Comparison of ENCODE assay signal across 25 mouse cellular contexts in the genomic region with DNA sequence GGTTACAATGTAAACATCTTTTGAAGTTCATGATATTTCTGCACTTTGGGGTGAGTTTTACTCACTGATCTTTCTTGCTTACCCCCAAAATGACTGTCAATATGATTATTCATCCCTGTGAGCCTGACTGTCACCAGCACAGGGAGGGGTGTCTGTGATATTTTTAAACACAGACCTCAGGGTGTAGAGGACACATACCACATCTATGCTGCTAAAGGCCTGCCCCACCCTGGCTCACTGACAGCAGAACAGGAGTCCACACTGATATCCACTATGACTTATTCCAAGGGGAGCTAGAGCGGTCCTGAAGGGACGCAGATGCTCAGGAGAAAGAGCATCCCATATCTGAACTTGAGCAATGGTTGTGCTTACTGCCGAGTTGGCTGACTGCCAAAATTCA.
A peak's percentile ranks its signal among the peaks of the same experiment; 100 is the strongest.
DNase-seq lines count a peak whose midpoint lies in the region; ATAC-seq and TF ChIP-seq lines count a peak whose summit lies in the region.
"Had no signal": no experiment of that assay in that cellular context is flagged by ENCODE, and none has a peak within 500 bp of the region (broad histone marks: within the 10 kb centered on the region; RNA-seq: fewer than 3 reads in every experiment).

No protein-coding gene starts in this region.

- H3K27me3 ChIP-seq in heart, embryonic 15.5 days, result no peaks in the 10 kb centered on the region
- no peaks in the 10 kb centered on the region for H3K27me3 ChIP-seq in heart, embryonic 10.5 days (ENCODE audit: insufficient read depth, poor library complexity, severe bottlenecking)
- H3K27me3 ChIP-seq in stomach, postnatal 0 days (ENCODE audit: control insufficient read depth, insufficient read depth, low read length), result no peaks in the 10 kb centered on the region
- H3K27me3 ChIP-seq: CH12.LX; heart, embryonic 13.5 days; hindbrain, embryonic 12.5 days; liver, embryonic 12.5 days had no signal

- H3K36me3 ChIP-seq in heart, embryonic 15.5 days, result no peaks in the 10 kb centered on the region
- H3K36me3 ChIP-seq in heart, embryonic 10.5 days, result no peaks in the 10 kb centered on the region
- H3K36me3 ChIP-seq in stomach, postnatal 0 days (ENCODE audit: control insufficient read depth, insufficient read depth, low read length), result no peaks in the 10 kb centered on the region
- H3K36me3 ChIP-seq: heart, embryonic 13.5 days; hindbrain, embryonic 12.5 days; liver, embryonic 12.5 days; midbrain, embryonic 10.5 days had no signal

- no peaks in the 10 kb centered on the region for H3K9me3 ChIP-seq in heart, embryonic 15.5 days (replicated peaks)
- no peaks in the 10 kb centered on the region for H3K9me3 ChIP-seq in heart, embryonic 10.5 days
- H3K9me3 ChIP-seq in stomach, postnatal 0 days (ENCODE audit: control insufficient read depth, low read length), result no peaks in the 10 kb centered on the region
- H3K9me3 ChIP-seq: heart, embryonic 13.5 days; hindbrain, embryonic 12.5 days; liver, embryonic 12.5 days; midbrain, embryonic 10.5 days had no signal

- no peak for TF ChIP-seq CTCF in stomach, postnatal 0 days (IDR thresholded peaks at IDR 0.05; ENCODE audit: low read depth)

- intact Hi-C loops in heart, postnatal 25 days (cut with DNase I), result no loop called here

- H3K4me3 ChIP-seq in heart, embryonic 15.5 days, result no peak overlapping the region
- no peak overlapping the region for H3K4me3 ChIP-seq in heart, embryonic 10.5 days
- no peak overlapping the region for H3K4me3 ChIP-seq in stomach, postnatal 0 days (ENCODE audit: low read depth, low read length)
- H3K4me3 ChIP-seq: erythroblast, embryonic 14.5 days; heart, embryonic 13.5 days; hindbrain, embryonic 12.5 days; liver, embryonic 12.5 days; midbrain, embryonic 10.5 days; myocyte had no signal

- H3K27ac ChIP-seq in heart, embryonic 15.5 days, result no peak overlapping the region
- H3K27ac ChIP-seq in heart, embryonic 10.5 days, result no peak overlapping the region
- H3K27ac ChIP-seq in stomach, postnatal 0 days (replicated peaks), result no peak overlapping the region
- H3K27ac ChIP-seq: heart, embryonic 13.5 days; hindbrain, embryonic 12.5 days; hindbrain, postnatal 0 days; kidney, postnatal 0 days; liver, embryonic 12.5 days; midbrain, embryonic 10.5 days had no signal

- H3K4me2 ChIP-seq in heart, embryonic 15.5 days, result no peak overlapping the region
- no peak overlapping the region for H3K4me2 ChIP-seq in stomach, postnatal 0 days (replicated peaks; ENCODE audit: low read depth)
- H3K4me2 ChIP-seq: heart, embryonic 13.5 days; hindbrain, embryonic 12.5 days; liver, embryonic 12.5 days had no signal

- 36% methylated on average over 3 of the region's 3 CpGs for WGBS in heart, embryonic 15.5 days
- 60% methylated on average over 3 of the region's 3 CpGs for WGBS in heart, embryonic 10.5 days
- 77% methylated on average over 3 of the region's 3 CpGs for WGBS in stomach, postnatal 0 days

- no peak overlapping the region for H3K9ac ChIP-seq in heart, embryonic 15.5 days
- H3K9ac ChIP-seq in stomach, postnatal 0 days (ENCODE audit: low read length), result no peak overlapping the region
- H3K9ac ChIP-seq: heart, embryonic 13.5 days; hindbrain, embryonic 12.5 days; liver, embryonic 12.5 days; liver, postnatal 0 days had no signal

- ATAC-seq in heart, embryonic 15.5 days (replicated peaks; ENCODE audit: insufficient number of reproducible peaks, insufficient read depth, low FRiP score, low read depth), result peak; percentile 67; the same call in 1 of the 2 replicates
- ATAC-seq in stomach, postnatal 0 days (ENCODE audit: low FRiP score, low TSS enrichment), result no peak
- ATAC-seq: forebrain, embryonic 16.5 days; hindbrain, postnatal 0 days; intestine, embryonic 16.5 days; liver, embryonic 12.5 days; liver, postnatal 0 days; lung, postnatal 0 days; midbrain, embryonic 16.5 days had no signal

- TF ChIP-seq EP300 in stomach, postnatal 0 days (optimal IDR thresholded peaks at IDR 0.05), result no peak

- H3K4me1 ChIP-seq in heart, embryonic 15.5 days (replicated peaks), result peaks cover 10% of the 10 kb centered on the region
- peaks cover 8% of the 10 kb centered on the region; the same call in 1 of the 2 replicates for H3K4me1 ChIP-seq in heart, embryonic 10.5 days
- no peaks in the 10 kb centered on the region for H3K4me1 ChIP-seq in stomach, postnatal 0 days (replicated peaks; ENCODE audit: control insufficient read depth, insufficient read depth)
- H3K4me1 ChIP-seq: hindbrain, embryonic 12.5 days; liver, embryonic 12.5 days; midbrain, embryonic 10.5 days had no signal

- no peak for DNase-seq in heart, embryonic 10.5 days (ENCODE audit: low spot score)
- DNase-seq in heart, postnatal 4 days, result peak; percentile 58
- no peak for DNase-seq in heart, postnatal 25 days (ENCODE audit: low spot score)
- DNase-seq in induced T-regulatory cell, adult 2 months (ENCODE audit: low read depth), result peak; percentile 54
- no peak for DNase-seq in right cerebral cortex, postnatal 36 days (ENCODE audit: low spot score in 2 of 2)
- no peak for DNase-seq in stomach, postnatal 0 days (ENCODE audit: low spot score)
- DNase-seq: adrenal gland, adult 8-10 months; cerebellum, adult 2 months; kidney, adult 8-10 months; kidney, postnatal 4 days; liver, postnatal 0 days had no signal

Comparison
In these comparisons a context has a peak if more than half of its experiments do, and no peak if none do; other contexts are left out.
1. DNase-seq: peak in heart, postnatal 4 days (single experiment) and induced T-regulatory cell, adult 2 months (single experiment); none in heart, embryonic 10.5 days (single experiment), heart, postnatal 25 days (single experiment), right cerebral cortex, postnatal 36 days (0 of 2) and stomach, postnatal 0 days (single experiment).